Mouse (Mus musculus): ENCODE results near the gene Zfp784. TPM values are rescaled to one million over a fixed set of nuclear protein-coding genes. Genes with fewer than 3 reads are reported as not detected.

Gene Zfp784
- total and polyA plus RNA-seq, 3 experiments, result 0.96 to 2.9 TPM; not detected in 1

- TF ChIP-seq MAFK (IDR thresholded peaks at IDR 0.05; ENCODE audit: borderline replicate concordance, low read depth, low read length), result no peak
- TF ChIP-seq BHLHE40 (IDR thresholded peaks at IDR 0.05; ENCODE audit: borderline replicate concordance, low read depth, low read length), result no peak
- TF ChIP-seq GATA1 (IDR thresholded peaks at IDR 0.05; ENCODE audit: low read depth, low read length), result no peak
- TF ChIP-seq SMC3 (IDR thresholded peaks at IDR 0.05; ENCODE audit: low read depth, low read length), result no peak
- no peak for TF ChIP-seq KAT2A (conservative IDR thresholded peaks at IDR 0.05; ENCODE audit: low read depth, low read length)
- TF ChIP-seq MYC (IDR thresholded peaks at IDR 0.05; ENCODE audit: low read depth, low read length), result no peak
- no peak for TF ChIP-seq POLR2AphosphoS5 (IDR thresholded peaks at IDR 0.05; ENCODE audit: borderline replicate concordance, low read depth, low read length)
- no peak for TF ChIP-seq HCFC1 (IDR thresholded peaks at IDR 0.05; ENCODE audit: low read depth, low read length)
- 0 out of 2 replicates have a peak, but pooled peaks have one; percentile 75 for TF ChIP-seq CHD1 (IDR thresholded peaks at IDR 0.05; ENCODE audit: low read depth, low read length)
- TF ChIP-seq USF1 (IDR thresholded peaks at IDR 0.05; ENCODE audit: low read depth, low read length), result no peak
- peak; percentile 65; the same call in 1 of the 2 replicates for TF ChIP-seq SIN3A (IDR thresholded peaks at IDR 0.05; ENCODE audit: low read length)
Observed at GRCm38 (mm10) chr7:5061774-5062359, 23.6 kb upstream of the Zfp784 start, which contains the start of gene U2af2 (continued).

GRCm38 (mm10) chr7:5060944-5061773 is 22.9 kb upstream of the Zfp784 start:
- H3K36me3 ChIP-seq (ENCODE audit: control insufficient read depth in 1 of 2, insufficient read depth in 2 of 2, low read length in 2 of 2), result peaks cover 4 to 23% of the 10 kb centered on the region in 2 experiments
- DNase-seq (ENCODE audit: low read depth, low spot score), result peak; percentile 98
- H3K79me2 ChIP-seq (ENCODE audit: control insufficient read depth, insufficient read depth, low read length, poor library complexity), result peaks cover 42% of the 10 kb centered on the region
- no peaks in the 10 kb centered on the region for H3K9me3 ChIP-seq (replicated peaks; ENCODE audit: insufficient read depth, low read length)
- peaks cover 2 to 22% of the 10 kb centered on the region in 2 experiments for H3K4me1 ChIP-seq (ENCODE audit: control insufficient read depth in 1 of 2, insufficient read depth in 2 of 2, low read length in 2 of 2)
- peak overlapping the region; percentile 81 to 83 for H3K4me3 ChIP-seq (ENCODE audit: control insufficient read depth in 1 of 2, insufficient read depth in 1 of 2, low read depth in 2 of 2, low read length in 2 of 2)
- peak overlapping the region; percentile 99 for H3K27ac ChIP-seq (ENCODE audit: control insufficient read depth, low read depth, low read length)
- peak overlapping the region; percentile 98 for H3K9ac ChIP-seq (ENCODE audit: control insufficient read depth, low read depth, low read length, poor library complexity, severe bottlenecking)
- H3K27me3 ChIP-seq (ENCODE audit: control insufficient read depth in 1 of 2, insufficient read depth in 2 of 2, low read length in 2 of 2), result no peaks in the 10 kb centered on the region
- TF ChIP-seq SMC3 (IDR thresholded peaks at IDR 0.05; ENCODE audit: low read depth, low read length) (peak; percentile 41; the same call in 1 of the 2 replicates), ETS1 (IDR thresholded peaks at IDR 0.05; ENCODE audit: low read depth, low read length) (peak; percentile 25), ZC3H11A (IDR thresholded peaks at IDR 0.05; ENCODE audit: low read depth, low read length) (no peak), MXI1 (IDR thresholded peaks at IDR 0.05; ENCODE audit: low read depth, low read length) (peak; percentile 88), ZMIZ1 (IDR thresholded peaks at IDR 0.05; ENCODE audit: low read depth, low read length) (peak; percentile 54), EP300 (IDR thresholded peaks at IDR 0.05; ENCODE audit: low read depth in 1 of 2, low read length in 2 of 2) (peak in 1 of 2 experiments; percentile 37; a peak in 2 of 4 replicates), KAT2A (conservative IDR thresholded peaks at IDR 0.05; ENCODE audit: low read depth, low read length) (peak; percentile 58), UBTF (IDR thresholded peaks at IDR 0.05; ENCODE audit: borderline replicate concordance, insufficient read depth, low read depth, low read length) (0 out of 2 replicates have a peak, but pooled peaks have one; percentile 55), MYB (IDR thresholded peaks at IDR 0.05; ENCODE audit: low read depth, low read length) (peak; percentile 61; the same call in 1 of the 2 replicates), USF2 (IDR thresholded peaks at IDR 0.05; ENCODE audit: borderline replicate concordance in 1 of 2, insufficient read depth in 1 of 2, low read depth in 1 of 2, low read length in 2 of 2) (no peak), SIN3A (IDR thresholded peaks at IDR 0.05; ENCODE audit: low read length) (peak; percentile 14; the same call in 1 of the 2 replicates), NRF1 (IDR thresholded peaks at IDR 0.05; ENCODE audit: insufficient read depth, low read depth, low read length, poor library complexity, severe bottlenecking) (peak; percentile 92), ELF1 (IDR thresholded peaks at IDR 0.05; ENCODE audit: low read depth, low read length) (peak; percentile 82), RCOR1 (IDR thresholded peaks at IDR 0.05; ENCODE audit: low read depth, low read length) (no peak), MAX (IDR thresholded peaks at IDR 0.05; ENCODE audit: low read length) (peak; percentile 66), POLR2AphosphoS5 (IDR thresholded peaks at IDR 0.05; ENCODE audit: borderline replicate concordance, low read depth, low read length) (no peak), NELFE (IDR thresholded peaks at IDR 0.05; ENCODE audit: low read depth, low read length) (peak; percentile 71), MYC (IDR thresholded peaks at IDR 0.05; ENCODE audit: low read depth, low read length) (peak; percentile 90), RAD21 (IDR thresholded peaks at IDR 0.05; ENCODE audit: low read depth, low read length) (peak; percentile 2), HCFC1 (IDR thresholded peaks at IDR 0.05; ENCODE audit: low read depth, low read length) (0 out of 2 replicates have a peak, but pooled peaks have one; percentile 65), MAFK (IDR thresholded peaks at IDR 0.05; ENCODE audit: borderline replicate concordance, low read depth, low read length) (no peak), TCF12 (IDR thresholded peaks at IDR 0.05; ENCODE audit: low read depth, low read length) (peak; percentile 53), CTCF (IDR thresholded peaks at IDR 0.05 in 2 of 3, conservative IDR thresholded peaks at IDR 0.05 in 1 of 3; ENCODE audit: control insufficient read depth in 1 of 3, insufficient read depth in 1 of 3, low read depth in 2 of 3, low read length in 3 of 3, poor library complexity in 1 of 3, severe bottlenecking in 1 of 3) (peak in 2 of 3 experiments; percentile 69 to 72; a peak in 5 of 6 replicates), CHD1 (IDR thresholded peaks at IDR 0.05; ENCODE audit: low read depth, low read length) (peak; percentile 67; the same call in 1 of the 2 replicates), TBP (IDR thresholded peaks at IDR 0.05; ENCODE audit: low read depth, low read length) (peak; percentile 54), ZKSCAN1 (IDR thresholded peaks at IDR 0.05; ENCODE audit: low read depth, low read length) (no peak)
